Mouse (Mus musculus): Measurements from ENCODE around the gene Cstb. TPM values are rescaled to one million over a fixed set of nuclear protein-coding genes. Genes with fewer than 3 reads are reported as not detected.

The Cstb gene
- total and polyA plus RNA-seq, 3 experiments: 71.9 to 76.7 TPM; not detected in 1

- TF ChIP-seq UBTF (IDR thresholded peaks at IDR 0.05; ENCODE audit: borderline replicate concordance, insufficient read depth, low read depth, low read length) (no peak), ZMIZ1 (IDR thresholded peaks at IDR 0.05; ENCODE audit: low read depth, low read length) (no peak), USF1 (IDR thresholded peaks at IDR 0.05; ENCODE audit: low read depth, low read length) (no peak), MAFK (IDR thresholded peaks at IDR 0.05; ENCODE audit: borderline replicate concordance, low read depth, low read length) (no peak), SIN3A (IDR thresholded peaks at IDR 0.05; ENCODE audit: low read length) (no peak), ZKSCAN1 (IDR thresholded peaks at IDR 0.05; ENCODE audit: low read depth, low read length) (no peak), NELFE (IDR thresholded peaks at IDR 0.05; ENCODE audit: low read depth, low read length) (no peak), USF2 (IDR thresholded peaks at IDR 0.05; ENCODE audit: borderline replicate concordance in 1 of 2, insufficient read depth in 1 of 2, low read depth in 1 of 2, low read length in 2 of 2) (no peak)
- H3K4me1 ChIP-seq (ENCODE audit: control insufficient read depth in 1 of 2, insufficient read depth in 2 of 2, low read length in 2 of 2): peaks cover 0 to 11% of the 10 kb centered on the region in 2 experiments; a peak in 2 of 4 replicates
- no peaks in the 10 kb centered on the region for H3K9me3 ChIP-seq (replicated peaks; ENCODE audit: insufficient read depth, low read length)
- H3K36me3 ChIP-seq (ENCODE audit: control insufficient read depth in 1 of 2, insufficient read depth in 2 of 2, low read length in 2 of 2): peaks cover 0 to 3% of the 10 kb centered on the region in 2 experiments; a peak in 1 of 4 replicates
- H3K27ac ChIP-seq (ENCODE audit: control insufficient read depth, low read depth, low read length): no peak overlapping the region
- no peaks in the 10 kb centered on the region for H3K27me3 ChIP-seq (ENCODE audit: control insufficient read depth in 1 of 2, insufficient read depth in 2 of 2, low read length in 2 of 2)
- H3K4me3 ChIP-seq (ENCODE audit: control insufficient read depth in 1 of 2, insufficient read depth in 1 of 2, low read depth in 2 of 2, low read length in 2 of 2): no peak overlapping the region
- no peak for DNase-seq (ENCODE audit: low read depth, low spot score)
- peaks cover 46% of the 10 kb centered on the region for H3K79me2 ChIP-seq (ENCODE audit: control insufficient read depth, insufficient read depth, low read length, poor library complexity)
- H3K9ac ChIP-seq (ENCODE audit: control insufficient read depth, low read depth, low read length, poor library complexity, severe bottlenecking): no peak overlapping the region
Measured at GRCm38 (mm10) chr10:78460463-78460862, 35.0 kb downstream of the Cstb start.

- DNase-seq (ENCODE audit: low read depth, low spot score): peak; percentile 59
- peaks cover 0 to 11% of the 10 kb centered on the region in 2 experiments; a peak in 2 of 4 replicates for H3K36me3 ChIP-seq (ENCODE audit: control insufficient read depth in 1 of 2, insufficient read depth in 2 of 2, low read length in 2 of 2)
- TF ChIP-seq CTCF (IDR thresholded peaks at IDR 0.05 in 2 of 3, conservative IDR thresholded peaks at IDR 0.05 in 1 of 3; ENCODE audit: control insufficient read depth in 1 of 3, insufficient read depth in 1 of 3, low read depth in 2 of 3, low read length in 3 of 3, poor library complexity in 1 of 3, severe bottlenecking in 1 of 3) (peak; percentile 61 to 92 (median 64)), ELF1 (IDR thresholded peaks at IDR 0.05; ENCODE audit: low read depth, low read length) (no peak), USF2 (IDR thresholded peaks at IDR 0.05; ENCODE audit: borderline replicate concordance in 1 of 2, insufficient read depth in 1 of 2, low read depth in 1 of 2, low read length in 2 of 2) (no peak), KAT2A (conservative IDR thresholded peaks at IDR 0.05; ENCODE audit: low read depth, low read length) (no peak)
- no peak overlapping the region for H3K27ac ChIP-seq (ENCODE audit: control insufficient read depth, low read depth, low read length)
- peaks cover 43% of the 10 kb centered on the region for H3K79me2 ChIP-seq (ENCODE audit: control insufficient read depth, insufficient read depth, low read length, poor library complexity)
- no peaks in the 10 kb centered on the region for H3K9me3 ChIP-seq (replicated peaks; ENCODE audit: insufficient read depth, low read length)
- no peak overlapping the region for H3K9ac ChIP-seq (ENCODE audit: control insufficient read depth, low read depth, low read length, poor library complexity, severe bottlenecking)
- H3K4me3 ChIP-seq (ENCODE audit: control insufficient read depth in 1 of 2, insufficient read depth in 1 of 2, low read depth in 2 of 2, low read length in 2 of 2): no peak overlapping the region
- no peaks in the 10 kb centered on the region for H3K27me3 ChIP-seq (ENCODE audit: control insufficient read depth in 1 of 2, insufficient read depth in 2 of 2, low read length in 2 of 2)
- H3K4me1 ChIP-seq (ENCODE audit: control insufficient read depth in 1 of 2, insufficient read depth in 2 of 2, low read length in 2 of 2): peaks cover 5 to 16% of the 10 kb centered on the region in 2 experiments
Measured at GRCm38 (mm10) chr10:78461767-78462166, 36.3 kb downstream of the Cstb start.

DNA sequence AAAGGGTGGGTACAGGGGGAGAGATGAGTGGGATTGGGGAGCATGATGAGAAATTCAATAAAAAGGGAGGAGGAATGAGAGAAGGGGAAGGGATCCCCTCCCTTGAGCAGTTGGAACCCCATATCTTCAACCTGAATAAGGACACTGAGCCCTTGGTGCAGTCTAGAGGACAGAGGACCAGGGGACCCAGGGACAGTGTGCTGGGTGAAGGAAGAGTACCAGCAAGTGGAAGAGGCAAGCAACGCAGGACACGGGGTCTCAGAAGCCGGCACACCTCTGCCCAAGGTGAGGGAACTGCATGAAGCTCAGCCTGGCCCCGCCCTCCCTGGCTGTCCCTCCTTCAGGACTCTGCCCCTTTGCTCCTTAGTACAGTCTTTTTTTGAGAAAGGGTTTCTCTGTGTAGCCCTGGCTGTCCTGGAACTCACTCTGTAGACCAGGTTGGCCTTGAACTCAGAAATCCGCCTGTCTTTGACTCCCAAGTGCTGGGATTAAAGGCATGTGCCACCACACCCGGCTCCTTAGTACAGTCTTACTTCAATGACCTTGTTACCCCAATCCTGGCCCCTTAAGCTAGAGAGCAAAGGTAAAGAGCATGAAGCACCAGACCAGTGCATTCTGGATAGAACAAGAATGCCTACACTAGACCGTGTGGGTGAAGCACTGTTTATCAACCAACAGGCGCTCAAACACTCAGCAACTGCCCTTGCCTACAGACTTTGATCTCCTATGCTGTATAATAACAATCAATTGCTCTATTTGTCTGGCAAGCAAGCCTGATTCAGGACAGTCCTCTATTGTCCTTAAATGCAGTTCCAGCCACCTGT, 37.7 kb downstream of the Cstb start:
- H3K36me3 ChIP-seq (ENCODE audit: control insufficient read depth in 1 of 2, insufficient read depth in 2 of 2, low read length in 2 of 2): peaks cover 0 to 11% of the 10 kb centered on the region in 2 experiments; a peak in 2 of 4 replicates
- TF ChIP-seq EP300 (IDR thresholded peaks at IDR 0.05; ENCODE audit: low read depth in 1 of 2, low read length in 2 of 2) (no peak), ZC3H11A (IDR thresholded peaks at IDR 0.05; ENCODE audit: low read depth, low read length) (no peak), KAT2A (conservative IDR thresholded peaks at IDR 0.05; ENCODE audit: low read depth, low read length) (no peak), USF1 (IDR thresholded peaks at IDR 0.05; ENCODE audit: low read depth, low read length) (no peak), RAD21 (IDR thresholded peaks at IDR 0.05; ENCODE audit: low read depth, low read length) (no peak)
- H3K9ac ChIP-seq (ENCODE audit: control insufficient read depth, low read depth, low read length, poor library complexity, severe bottlenecking): peak overlapping the region; percentile 72
- no peaks in the 10 kb centered on the region for H3K27me3 ChIP-seq (ENCODE audit: control insufficient read depth in 1 of 2, insufficient read depth in 2 of 2, low read length in 2 of 2)
- H3K79me2 ChIP-seq (ENCODE audit: control insufficient read depth, insufficient read depth, low read length, poor library complexity): peaks cover 40% of the 10 kb centered on the region
- no peak overlapping the region for H3K27ac ChIP-seq (ENCODE audit: control insufficient read depth, low read depth, low read length)
- H3K4me1 ChIP-seq (ENCODE audit: control insufficient read depth in 1 of 2, insufficient read depth in 2 of 2, low read length in 2 of 2): peaks cover 5 to 16% of the 10 kb centered on the region in 2 experiments
- H3K9me3 ChIP-seq (replicated peaks; ENCODE audit: insufficient read depth, low read length): no peaks in the 10 kb centered on the region
- peak overlapping the region; percentile 65 to 73 for H3K4me3 ChIP-seq (ENCODE audit: control insufficient read depth in 1 of 2, insufficient read depth in 1 of 2, low read depth in 2 of 2, low read length in 2 of 2)
- no peak for DNase-seq (ENCODE audit: low read depth, low spot score)
